Mouse (Mus musculus): ENCODE results near the gene Vash1. TPM values are rescaled to one million over a fixed set of nuclear protein-coding genes. Genes with fewer than 3 reads are reported as not detected.

The Vash1 gene
- polyA plus RNA-seq, 1 experiment, result 23.1 TPM

DNA sequence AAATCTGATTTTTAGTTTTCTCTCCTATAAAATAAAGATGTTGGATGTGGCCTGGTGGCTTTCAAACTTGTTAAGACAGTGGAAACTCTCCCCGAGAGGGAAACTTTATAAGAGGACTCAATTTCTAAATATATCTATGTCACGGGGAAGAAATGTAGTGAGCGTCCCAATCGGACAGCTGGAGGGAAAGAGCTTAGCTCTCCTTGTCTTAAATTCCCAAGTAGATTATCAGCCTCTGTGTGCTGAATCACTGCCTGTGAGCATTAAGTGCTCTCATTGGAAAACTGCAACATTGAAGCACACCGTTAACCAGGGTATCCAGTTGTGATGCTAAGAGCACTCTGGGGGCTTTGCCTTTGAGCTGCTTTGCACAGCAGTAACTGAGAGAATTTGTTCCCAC, 30.8 kb upstream of the Vash1 start:
- no peak overlapping the region for H3K4me3 ChIP-seq (replicated peaks; ENCODE audit: insufficient read depth, low read depth, low read length)
- DNase-seq, result no peak
- WGBS, result 76% methylated on average over 5 of the region's 5 CpGs
- H3K27ac ChIP-seq (ENCODE audit: insufficient read depth, low read length), result no peak overlapping the region
- H3K27me3 ChIP-seq (ENCODE audit: control insufficient read depth, insufficient read depth, low read length), result no peaks in the 10 kb centered on the region
- no peak for TF ChIP-seq POLR2A (IDR thresholded peaks at IDR 0.05; ENCODE audit: borderline replicate concordance, insufficient read depth, low read length)
- no peak for TF ChIP-seq CTCF (IDR thresholded peaks at IDR 0.05; ENCODE audit: borderline replicate concordance, insufficient read depth, low read depth, low read length)
- no peaks in the 10 kb centered on the region; the same call in 1 of the 2 replicates for H3K4me1 ChIP-seq (ENCODE audit: control insufficient read depth, insufficient read depth, low read length)

GRCm38 (mm10) chr12:86648489-86648888, 30.0 kb upstream of the Vash1 start:
- 70% methylated on average over 3 of the region's 3 CpGs for WGBS
- Histone ChIP-seq H3K4me1 (ENCODE audit: control insufficient read depth, insufficient read depth, low read length) (no peaks in the 10 kb centered on the region; the same call in 1 of the 2 replicates), H3K27me3 (ENCODE audit: control insufficient read depth, insufficient read depth, low read length) (no peaks in the 10 kb centered on the region), H3K27ac (ENCODE audit: insufficient read depth, low read length) (no peak overlapping the region), H3K4me3 (replicated peaks; ENCODE audit: insufficient read depth, low read depth, low read length) (no peak overlapping the region)
- DNase-seq, result no peak
- TF ChIP-seq POLR2A (IDR thresholded peaks at IDR 0.05; ENCODE audit: borderline replicate concordance, insufficient read depth, low read length) (no peak), CTCF (IDR thresholded peaks at IDR 0.05; ENCODE audit: borderline replicate concordance, insufficient read depth, low read depth, low read length) (no peak)

- H3K4me1 ChIP-seq (ENCODE audit: control insufficient read depth, insufficient read depth, low read length), result no peaks in the 10 kb centered on the region; the same call in 1 of the 2 replicates
- WGBS, result 79% methylated on average over 8 of the region's 8 CpGs
- H3K27ac ChIP-seq (ENCODE audit: insufficient read depth, low read length), result no peak overlapping the region
- H3K27me3 ChIP-seq (ENCODE audit: control insufficient read depth, insufficient read depth, low read length), result no peaks in the 10 kb centered on the region
- H3K4me3 ChIP-seq (replicated peaks; ENCODE audit: insufficient read depth, low read depth, low read length), result no peak overlapping the region
- TF ChIP-seq POLR2A (IDR thresholded peaks at IDR 0.05; ENCODE audit: borderline replicate concordance, insufficient read depth, low read length), result no peak
- TF ChIP-seq CTCF (IDR thresholded peaks at IDR 0.05; ENCODE audit: borderline replicate concordance, insufficient read depth, low read depth, low read length), result no peak
- DNase-seq, result no peak
Observed at GRCm38 (mm10) chr12:86651301-86651860, 27.1 kb upstream of the Vash1 start.

- no peak for TF ChIP-seq CTCF (IDR thresholded peaks at IDR 0.05; ENCODE audit: borderline replicate concordance, insufficient read depth, low read depth, low read length)
- TF ChIP-seq POLR2A (IDR thresholded peaks at IDR 0.05; ENCODE audit: borderline replicate concordance, insufficient read depth, low read length), result no peak
- peak; percentile 32 to 47 for DNase-seq
- 14% methylated on average over 4 of the region's 4 CpGs for WGBS
- H3K4me3 ChIP-seq (replicated peaks; ENCODE audit: insufficient read depth, low read depth, low read length), result no peak overlapping the region
- H3K27me3 ChIP-seq (ENCODE audit: control insufficient read depth, insufficient read depth, low read length), result no peaks in the 10 kb centered on the region
- H3K4me1 ChIP-seq (ENCODE audit: control insufficient read depth, insufficient read depth, low read length), result no peaks in the 10 kb centered on the region
- H3K27ac ChIP-seq (ENCODE audit: insufficient read depth, low read length), result no peak overlapping the region
Observed at GRCm38 (mm10) chr12:86652570-86653041, 25.9 kb upstream of the Vash1 start.

GRCm38 (mm10) chr12:86659447-86659968, 19.0 kb upstream of the Vash1 start:
- WGBS, result 38% methylated on average over 6 of the region's 6 CpGs
- Histone ChIP-seq H3K27ac (ENCODE audit: insufficient read depth, low read length) (no peak overlapping the region), H3K4me1 (ENCODE audit: control insufficient read depth, insufficient read depth, low read length) (no peaks in the 10 kb centered on the region), H3K27me3 (ENCODE audit: control insufficient read depth, insufficient read depth, low read length) (no peaks in the 10 kb centered on the region), H3K4me3 (replicated peaks; ENCODE audit: insufficient read depth, low read depth, low read length) (no peak overlapping the region)
- TF ChIP-seq CTCF (IDR thresholded peaks at IDR 0.05; ENCODE audit: borderline replicate concordance, insufficient read depth, low read depth, low read length), result no peak
- TF ChIP-seq POLR2A (IDR thresholded peaks at IDR 0.05; ENCODE audit: borderline replicate concordance, insufficient read depth, low read length), result no peak
- no peak for DNase-seq

DNA sequence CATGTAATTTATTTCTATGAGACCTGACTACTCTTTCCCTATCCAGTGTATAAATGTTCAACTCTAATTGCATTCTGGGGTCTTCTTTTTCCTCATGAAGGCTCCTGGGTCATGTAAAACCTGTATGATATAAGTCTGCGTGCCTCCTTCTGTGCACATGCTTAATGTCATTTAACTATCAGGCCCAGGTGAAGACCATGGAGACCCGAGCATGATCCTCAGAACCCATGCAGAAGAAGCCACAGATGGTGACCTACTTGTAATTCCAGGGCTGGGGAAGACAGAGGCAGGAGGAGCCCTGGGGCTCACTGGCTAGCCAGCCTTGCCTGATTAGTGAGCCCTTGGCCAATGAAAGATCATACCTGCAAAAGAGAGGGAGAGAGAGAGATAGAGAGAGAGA, 18.0 kb upstream of the Vash1 start:
- Histone ChIP-seq H3K27me3 (ENCODE audit: control insufficient read depth, insufficient read depth, low read length) (no peaks in the 10 kb centered on the region), H3K4me1 (ENCODE audit: control insufficient read depth, insufficient read depth, low read length) (no peaks in the 10 kb centered on the region), H3K27ac (ENCODE audit: insufficient read depth, low read length) (no peak overlapping the region), H3K4me3 (replicated peaks; ENCODE audit: insufficient read depth, low read depth, low read length) (no peak overlapping the region)
- 55% methylated on average over 2 of the region's 2 CpGs for WGBS
- TF ChIP-seq CTCF (IDR thresholded peaks at IDR 0.05; ENCODE audit: borderline replicate concordance, insufficient read depth, low read depth, low read length) (no peak), POLR2A (IDR thresholded peaks at IDR 0.05; ENCODE audit: borderline replicate concordance, insufficient read depth, low read length) (no peak)
- DNase-seq, result peak in 1 of 2 experiments; percentile 30

- H3K4me1 ChIP-seq (ENCODE audit: control insufficient read depth, insufficient read depth, low read length), result no peaks in the 10 kb centered on the region; the same call in 1 of the 2 replicates
- no peak overlapping the region for H3K4me3 ChIP-seq (replicated peaks; ENCODE audit: insufficient read depth, low read depth, low read length)
- 39% methylated on average over 3 of the region's 3 CpGs for WGBS
- H3K27me3 ChIP-seq (ENCODE audit: control insufficient read depth, insufficient read depth, low read length), result no peaks in the 10 kb centered on the region
- TF ChIP-seq CTCF (IDR thresholded peaks at IDR 0.05; ENCODE audit: borderline replicate concordance, insufficient read depth, low read depth, low read length) (peak; percentile 41; the same call in 1 of the 2 replicates), POLR2A (IDR thresholded peaks at IDR 0.05; ENCODE audit: borderline replicate concordance, insufficient read depth, low read length) (no peak)
- peak in 1 of 2 experiments; percentile 36 for DNase-seq
- no peak overlapping the region for H3K27ac ChIP-seq (ENCODE audit: insufficient read depth, low read length)
Observed at GRCm38 (mm10) chr12:86665656-86666055, 12.8 kb upstream of the Vash1 start.

GRCm38 (mm10) chr12:86668404-86668803, 10.1 kb upstream of the Vash1 start:
- 30% methylated on average over 2 of the region's 2 CpGs for WGBS
- no peaks in the 10 kb centered on the region for H3K27me3 ChIP-seq (ENCODE audit: control insufficient read depth, insufficient read depth, low read length)
- DNase-seq, result peak; percentile 59 to 76
- no peak for TF ChIP-seq POLR2A (IDR thresholded peaks at IDR 0.05; ENCODE audit: borderline replicate concordance, insufficient read depth, low read length)
- TF ChIP-seq CTCF (IDR thresholded peaks at IDR 0.05; ENCODE audit: borderline replicate concordance, insufficient read depth, low read depth, low read length), result no peak
- H3K4me1 ChIP-seq (ENCODE audit: control insufficient read depth, insufficient read depth, low read length), result no peaks in the 10 kb centered on the region; the same call in 1 of the 2 replicates
- H3K4me3 ChIP-seq (replicated peaks; ENCODE audit: insufficient read depth, low read depth, low read length), result no peak overlapping the region
- H3K27ac ChIP-seq (ENCODE audit: insufficient read depth, low read length), result no peak overlapping the region

All from cerebellum, adult 2 months (tissue).